Mouse (Mus musculus) cerebellum, adult 11-12 months (tissue): ENCODE measurements around the gene Oasl1.
"Not testable (repeated sequence)": the region's sequence is repeated elsewhere in the genome, so short reads cannot be mapped to it uniquely, and the experiment has no call there.

Experiments used
- DNase-seq: peaks from one replicate; pipeline ENCODE4 v3.0.0; 2022

Oasl1 gene

GRCm38 (mm10) chr5:114922998-114923473 lies at the start of gene Oasl1:
Oasl1 (plus strand) TSS chr5:114923240.
- DNase-seq: no peak

GRCm38 (mm10) chr5:114875858-114876257 lies 47.2 kb upstream of the Oasl1 start:
- no peak for DNase-seq

- no peak for DNase-seq
Observed at GRCm38 (mm10) chr5:114876331-114876730, 46.7 kb upstream of the Oasl1 start.

GRCm38 (mm10) chr5:114877487-114877886 lies 45.6 kb upstream of the Oasl1 start:
- no peak for DNase-seq

- no peak for DNase-seq
Observed at GRCm38 (mm10) chr5:114879399-114879798, 43.6 kb upstream of the Oasl1 start.

GRCm38 (mm10) chr5:114882319-114882718 lies 40.7 kb upstream of the Oasl1 start:
- DNase-seq: not testable (repeated sequence)

- no peak for DNase-seq
Observed at GRCm38 (mm10) chr5:114883022-114883421, 40.0 kb upstream of the Oasl1 start.

- DNase-seq: no peak
Observed at GRCm38 (mm10) chr5:114886801-114887200, 36.2 kb upstream of the Oasl1 start.

GRCm38 (mm10) chr5:114888995-114889394 lies 34.0 kb upstream of the Oasl1 start:
- no peak for DNase-seq

GRCm38 (mm10) chr5:114895542-114895941 lies 27.5 kb upstream of the Oasl1 start:
- DNase-seq: no peak

- DNase-seq: no peak
Observed at GRCm38 (mm10) chr5:114896688-114897373, 26.2 kb upstream of the Oasl1 start, which contains the start of gene Oasl2. Oasl2 (plus strand) TSS chr5:114896936.

GRCm38 (mm10) chr5:114897374-114897793 lies 25.7 kb upstream of the Oasl1 start:
- DNase-seq: no peak

- DNase-seq: no peak
Observed at GRCm38 (mm10) chr5:114898857-114899256, 24.2 kb upstream of the Oasl1 start.

- no peak for DNase-seq
Observed at GRCm38 (mm10) chr5:114902413-114902812, 20.6 kb upstream of the Oasl1 start.

- no peak for DNase-seq
Observed at GRCm38 (mm10) chr5:114908598-114909305, 14.3 kb upstream of the Oasl1 start.

GRCm38 (mm10) chr5:114913686-114914085 lies 9.4 kb upstream of the Oasl1 start:
- no peak for DNase-seq

GRCm38 (mm10) chr5:114914855-114915254 lies 8.2 kb upstream of the Oasl1 start:
- no peak for DNase-seq

GRCm38 (mm10) chr5:114915854-114916253 lies 7.2 kb upstream of the Oasl1 start:
- no peak for DNase-seq

GRCm38 (mm10) chr5:114916777-114917176 lies 6.3 kb upstream of the Oasl1 start:
- no peak for DNase-seq

- not testable (repeated sequence) for DNase-seq
Observed at GRCm38 (mm10) chr5:114917357-114917756, 5.7 kb upstream of the Oasl1 start.

- DNase-seq: no peak
Observed at GRCm38 (mm10) chr5:114921551-114922365, 1.3 kb upstream of the Oasl1 start.

GRCm38 (mm10) chr5:114922366-114922731 lies 691 bp upstream of the Oasl1 start:
- DNase-seq: no peak

GRCm38 (mm10) chr5:114926153-114926684 lies 3.2 kb downstream of the Oasl1 start:
- no peak for DNase-seq
